Mouse (Mus musculus) MEL (cell line): ENCODE data around the gene Slc2a1.

Experiments used
- CTCF ChIP-seq, 3 experiments: IDR thresholded peaks in 2 of 3; conservative IDR thresholded peaks in 1 of 3; 2 replicates each; pipeline ENCODE4 v1.5.1; 2011 to 2012; ENCODE audit warnings: low read length in 3 of 3, low read depth in 2 of 3, mild to moderate bottlenecking in 2 of 3, improper control_type of control experiment in 1 of 3, inconsistent platforms in 1 of 3, mixed read lengths in 1 of 3, moderate library complexity in 1 of 3; ENCODE audit not compliant: control insufficient read depth in 1 of 3, insufficient read depth in 1 of 3, poor library complexity in 1 of 3, severe bottlenecking in 1 of 3
- ELF1 ChIP-seq: IDR thresholded peaks from 2 replicates; pipeline ENCODE4 v1.6.1; 2014; ENCODE audit warnings: low read depth, mild to moderate bottlenecking, inconsistent platforms, low read length, improper control_type of control experiment, moderate library complexity
- ETS1 ChIP-seq: IDR thresholded peaks from 2 replicates; pipeline ENCODE4 v1.6.1; 2012; ENCODE audit warnings: low read depth, mild to moderate bottlenecking, inconsistent platforms, low read length, improper control_type of control experiment, moderate library complexity
- GABPA ChIP-seq: IDR thresholded peaks from 2 replicates; pipeline ENCODE4 v1.6.1; 2012; ENCODE audit warnings: low read depth, mild to moderate bottlenecking, inconsistent platforms, low read length, improper control_type of control experiment, moderate library complexity
- GATA1 ChIP-seq: IDR thresholded peaks from 2 replicates; pipeline ENCODE4 v1.6.1; 2011; ENCODE audit warnings: low read depth, low read length, improper control_type of control experiment
- KAT2A ChIP-seq: conservative IDR thresholded peaks from 2 replicates; pipeline ENCODE4 v1.6.1; 2012; ENCODE audit warnings: low read depth, low read length, improper control_type of control experiment, inconsistent platforms
- MAFK ChIP-seq: IDR thresholded peaks from 2 replicates; pipeline ENCODE4 v1.6.1; 2011; ENCODE audit warnings: low read depth, mild to moderate bottlenecking, low read length, improper control_type of control experiment, borderline replicate concordance
- MAX ChIP-seq: IDR thresholded peaks from 2 replicates; pipeline ENCODE4 v1.6.1; 2011; ENCODE audit warnings: low read length, improper control_type of control experiment
- MAZ ChIP-seq: IDR thresholded peaks from 2 replicates; pipeline ENCODE4 v1.6.1; 2012; ENCODE audit warnings: low read depth, mild to moderate bottlenecking, inconsistent platforms, low read length, improper control_type of control experiment
- POLR2A ChIP-seq, 2 experiments: IDR thresholded peaks; 2 replicates each; pipeline ENCODE4 v1.6.1; 2011 to 2012; ENCODE audit warnings: low read length in 2 of 2, mild to moderate bottlenecking in 2 of 2, control low read depth in 1 of 2, improper control_type of control experiment in 1 of 2, low read depth in 1 of 2, moderate library complexity in 1 of 2; ENCODE audit not compliant: control insufficient read depth in 1 of 2, insufficient read depth in 1 of 2, poor library complexity in 1 of 2
- ZC3H11A ChIP-seq: IDR thresholded peaks from 2 replicates; pipeline ENCODE4 v1.6.1; 2012; ENCODE audit warnings: low read depth, mild to moderate bottlenecking, inconsistent platforms, low read length, improper control_type of control experiment

DNA sequence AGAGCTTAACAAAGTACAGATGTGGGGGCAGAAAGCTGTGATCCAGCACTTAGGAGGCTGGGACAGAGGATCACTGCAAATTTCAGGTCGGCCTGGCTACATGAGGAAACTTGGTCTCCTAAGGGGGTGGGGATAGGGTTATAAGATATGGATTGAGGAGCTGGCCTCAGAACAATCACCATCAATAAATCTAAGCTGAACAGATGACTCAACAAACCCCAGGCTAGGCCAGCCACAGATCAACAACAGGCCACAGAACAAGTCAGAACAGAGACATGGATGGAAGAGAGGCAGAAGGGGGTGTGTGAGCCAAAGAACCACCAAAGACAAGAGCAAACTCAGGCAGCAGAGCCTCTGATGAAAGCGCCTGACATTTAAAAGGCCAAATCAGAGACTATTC, 41.3 kb upstream of the Slc2a1 start:
- TF ChIP-seq POLR2A (IDR thresholded peaks at IDR 0.05; ENCODE audit: control insufficient read depth in 1 of 2, insufficient read depth in 1 of 2, low read depth in 1 of 2, low read length in 2 of 2, poor library complexity in 1 of 2) (no peak), CTCF (IDR thresholded peaks at IDR 0.05 in 2 of 3, conservative IDR thresholded peaks at IDR 0.05 in 1 of 3; ENCODE audit: control insufficient read depth in 1 of 3, insufficient read depth in 1 of 3, low read depth in 2 of 3, low read length in 3 of 3, poor library complexity in 1 of 3, severe bottlenecking in 1 of 3) (no peak), ETS1 (no peak), MAFK (no peak), ZC3H11A (no peak), GABPA (no peak), MAZ (no peak), ELF1 (no peak), KAT2A (no peak), GATA1 (no peak), MAX (no peak)
